Mouse (Mus musculus) neural tube, postnatal 0 days (tissue): ENCODE measurements around the gene Tas2r139. TPM values are rescaled to one million over a fixed set of nuclear protein-coding genes. Genes with fewer than 3 reads are reported as not detected.

Source experiments
- polyA plus RNA-seq: library from polyadenylated mRNA; unstranded; fragments of >200 nt; fragmentation: Nextera tagmentation; extraction: Ambion mirVana; gene quantifications from 2 replicates; pipeline ENCODE4 v1.2.1, GENCODE M21; 2015

Tas2r139 gene
- not detected in 2 replicates for polyA plus RNA-seq

DNA sequence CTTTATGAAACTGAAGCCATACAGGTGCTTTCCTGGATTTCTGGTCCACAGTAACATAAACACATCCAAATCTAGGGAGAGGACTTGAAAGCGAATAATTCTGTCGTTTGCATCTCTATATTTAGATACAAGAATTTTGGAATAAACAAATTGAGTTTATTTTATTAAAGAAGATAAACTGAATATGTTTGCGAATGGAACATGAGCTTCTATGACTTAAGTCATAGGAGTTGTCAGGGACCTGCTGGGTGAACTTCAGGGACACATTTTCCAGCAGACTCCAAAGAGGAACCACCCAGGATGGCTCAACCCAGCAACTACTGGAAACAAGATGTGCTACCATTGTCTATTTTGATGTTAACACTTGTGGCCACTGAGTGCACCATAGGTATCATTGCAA, at the start of gene Tas2r139:
TSS of gene Tas2r139 (plus strand) at position 301 of the 400 bp plus-strand sequence.

Other genes with a start within 250 kb of the Tas2r139 start
- gene Sval1, start 189.3 kb upstream of the Tas2r139 start, polyA plus RNA-seq = not detected in 2 replicates
- not detected in 2 replicates for gene Sval3, start 172.8 kb upstream of the Tas2r139 start, polyA plus RNA-seq
- gene Sva, start 102.5 kb upstream of the Tas2r139 start, polyA plus RNA-seq = not detected in 2 replicates
- gene Tas2r144, start 74.4 kb downstream of the Tas2r139 start, polyA plus RNA-seq = not detected in 2 replicates
- gene Gstk1, start 105.0 kb downstream of the Tas2r139 start, polyA plus RNA-seq = 21.2 and 23.7 TPM in 2 replicates
- gene Tmem139, start 121.0 kb downstream of the Tas2r139 start, polyA plus RNA-seq = not detected in 2 replicates
- 13.0 and 13.9 TPM in 2 replicates for gene Casp2, start 124.0 kb downstream of the Tas2r139 start, polyA plus RNA-seq
- 0.31 and 0.71 TPM in 2 replicates for gene Clcn1, start 145.7 kb downstream of the Tas2r139 start, polyA plus RNA-seq
- gene Fam131b, start 183.7 kb downstream of the Tas2r139 start, polyA plus RNA-seq = 6.6 and 7.7 TPM in 2 replicates
- 60.1 and 68.6 TPM in 2 replicates for gene Zyx, start 208.7 kb downstream of the Tas2r139 start, polyA plus RNA-seq
- gene Epha1, start 232.3 kb downstream of the Tas2r139 start, polyA plus RNA-seq = 0.40 and 0.52 TPM in 2 replicates